Mouse (Mus musculus) heart, postnatal 0 days (tissue): Measurements from ENCODE around the gene Nek4. TPM values are rescaled to one million over a fixed set of nuclear protein-coding genes. Genes with fewer than 3 reads are reported as not detected.

Source experiments
- ATAC-seq: fragments of 200-750 bp; cut with Nextera tagmentation; 2 replicates; pipeline ENCODE4 v1.8.0; 2017; ENCODE audit warnings: low read depth, moderate number of reproducible peaks, moderate library complexity; ENCODE audit not compliant: insufficient read depth
- DNase-seq: peaks from one replicate; pipeline ENCODE4 v3.0.0-alpha.2; 2016; ENCODE audit warnings: low spot score
- H3K27ac ChIP-seq: fragments of 300-500 bp; sonication (generic); 2 replicates; pipeline ENCODE4 v1.5.1; 2014; ENCODE audit warnings: low read depth, mild to moderate bottlenecking
- H3K27me3 ChIP-seq: fragments of 300-500 bp; sonication (generic); 2 replicates; pipeline ENCODE4 v1.6.1; 2014; ENCODE audit warnings: low read length, mixed read lengths; ENCODE audit not compliant: control insufficient read depth, insufficient read depth
- H3K36me3 ChIP-seq: fragments of 300-500 bp; sonication (generic); replicated peaks from 2 replicates; pipeline ENCODE4 v1.6.1; 2014; ENCODE audit warnings: low read length, mixed read lengths; ENCODE audit not compliant: control insufficient read depth, insufficient read depth
- H3K4me1 ChIP-seq: fragments of 300-500 bp; sonication (generic); 2 replicates; pipeline ENCODE4 v1.6.1; 2014; ENCODE audit warnings: antibody characterized with exemption; ENCODE audit not compliant: control insufficient read depth, insufficient read depth
- H3K4me2 ChIP-seq: fragments of 300-500 bp; sonication (generic); 2 replicates; pipeline ENCODE4 v1.6.1; 2014; ENCODE audit warnings: low read depth, mild to moderate bottlenecking, low read length, moderate library complexity
- H3K4me3 ChIP-seq: fragments of 300-500 bp; sonication (generic); 2 replicates; pipeline ENCODE4 v1.5.1; 2014; ENCODE audit warnings: low read depth, low read length
- H3K9ac ChIP-seq: fragments of 300-500 bp; sonication (generic); replicated peaks from 2 replicates; pipeline ENCODE4 v1.6.1; 2014; ENCODE audit warnings: low read depth, low read length, mixed read lengths
- H3K9me3 ChIP-seq: fragments of 300-500 bp; sonication (generic); replicated peaks from 2 replicates; pipeline ENCODE4 v1.6.1; 2016; ENCODE audit warnings: low read length; ENCODE audit not compliant: control insufficient read depth
- CTCF ChIP-seq: IDR thresholded peaks from 2 replicates; pipeline ENCODE4 v1.5.1; 2016; ENCODE audit warnings: antibody characterized with exemption, control low read depth, low read depth
- EP300 ChIP-seq: IDR thresholded peaks from 2 replicates; pipeline ENCODE4 v1.6.1; 2016; ENCODE audit warnings: antibody characterized with exemption, low read depth
- WGBS: fragments of 180-500 bp; shearing (Covaris S2); extraction: QIAGEN DNeasy Blood & Tissue Kit; methylation state at CpG from one replicate; pipeline ENCODE4 v1.1.7; 2014; 5-methylcytosine and 5-hydroxymethylcytosine counted together
- polyA plus RNA-seq: library from polyadenylated mRNA; unstranded; fragments of >200 nt; fragmentation: Nextera tagmentation; extraction: Ambion mirVana; gene quantifications from 2 replicates; pipeline ENCODE4 v1.2.1, GENCODE M21; 2015
- total RNA-seq: library from RNA; depleted of rRNA; stranded (reverse); fragments of >200 nt; gene quantifications from 2 replicates; pipeline ENCODE4 v1.2.3, GENCODE M21; 2014; ENCODE audit warnings: low replicate concordance

Gene Nek4
- total and polyA plus RNA-seq, 2 experiments from 2014 or later = 3.3 to 11.9 TPM

- H3K9ac ChIP-seq = no peak overlapping the region
- H3K36me3 ChIP-seq = no peaks in the 10 kb centered on the region
- no peaks in the 10 kb centered on the region for H3K4me1 ChIP-seq
- H3K27me3 ChIP-seq = no peaks in the 10 kb centered on the region
- DNase-seq (no peak), ATAC-seq (no peak)
- no peak overlapping the region for H3K27ac ChIP-seq
- no peaks in the 10 kb centered on the region for H3K9me3 ChIP-seq
- no peak overlapping the region for H3K4me2 ChIP-seq
- WGBS = 74% methylated on average over 3 of the region's 3 CpGs
- H3K4me3 ChIP-seq = no peak overlapping the region
- TF ChIP-seq EP300 = no peak
- TF ChIP-seq CTCF = no peak
Observed at GRCm38 (mm10) chr14:30907814-30908265, 43.3 kb upstream of the Nek4 start.

- Histone ChIP-seq H3K4me2 (no peak overlapping the region), H3K4me1 (no peaks in the 10 kb centered on the region), H3K9ac (no peak overlapping the region), H3K27ac (no peak overlapping the region), H3K27me3 (no peaks in the 10 kb centered on the region), H3K9me3 (no peaks in the 10 kb centered on the region), H3K4me3 (no peak overlapping the region), H3K36me3 (no peaks in the 10 kb centered on the region)
- TF ChIP-seq EP300 (no peak), CTCF (no peak)
- no peak for ATAC-seq
- no peak for DNase-seq
- 81% methylated on average over 8 of the region's 8 CpGs for WGBS
Observed at GRCm38 (mm10) chr14:30911141-30911540, 40.0 kb upstream of the Nek4 start.

GRCm38 (mm10) chr14:30912641-30913040 is 38.5 kb upstream of the Nek4 start:
- Histone ChIP-seq H3K27ac (no peak overlapping the region), H3K4me2 (no peak overlapping the region), H3K4me3 (no peak overlapping the region), H3K9ac (no peak overlapping the region), H3K27me3 (no peaks in the 10 kb centered on the region), H3K36me3 (no peaks in the 10 kb centered on the region), H3K4me1 (no peaks in the 10 kb centered on the region), H3K9me3 (no peaks in the 10 kb centered on the region)
- DNase-seq (no peak), ATAC-seq (no peak)
- TF ChIP-seq EP300 = no peak
- no peak for TF ChIP-seq CTCF
- WGBS = 71% methylated on average over 8 of the region's 8 CpGs

- ATAC-seq = no peak
- no peak overlapping the region for H3K4me3 ChIP-seq
- no peak for DNase-seq
Observed at GRCm38 (mm10) chr14:30913404-30913803, 37.8 kb upstream of the Nek4 start.

GRCm38 (mm10) chr14:30916516-30916915 is 34.7 kb upstream of the Nek4 start:
- no peak for ATAC-seq
- Histone ChIP-seq H3K4me3 (no peak overlapping the region), H3K36me3 (no peaks in the 10 kb centered on the region), H3K4me2 (no peak overlapping the region), H3K27ac (no peak overlapping the region), H3K4me1 (no peaks in the 10 kb centered on the region), H3K9ac (no peak overlapping the region), H3K27me3 (no peaks in the 10 kb centered on the region), H3K9me3 (no peaks in the 10 kb centered on the region)
- WGBS = 74% methylated on average over 1 of the region's 1 CpGs
- no peak for DNase-seq
- TF ChIP-seq EP300 (no peak), CTCF (no peak)

More at GRCm38 (mm10) chr14:30913404-30913803, 37.8 kb upstream of the Nek4 start:
- Histone ChIP-seq H3K9ac (no peak overlapping the region), H3K27me3 (no peaks in the 10 kb centered on the region), H3K4me1 (no peaks in the 10 kb centered on the region), H3K27ac (no peak overlapping the region), H3K9me3 (no peaks in the 10 kb centered on the region), H3K36me3 (no peaks in the 10 kb centered on the region), H3K4me2 (no peak overlapping the region)
- TF ChIP-seq EP300 (no peak), CTCF (no peak)
- WGBS = 69% methylated on average over 5 of the region's 5 CpGs

- no peaks in the 10 kb centered on the region for H3K27me3 ChIP-seq
- peak; percentile 33; the same call in 1 of the 2 replicates for ATAC-seq
Observed at GRCm38 (mm10) chr14:30922053-30922670, 29.0 kb upstream of the Nek4 start.

More at GRCm38 (mm10) chr14:30922053-30922670, 29.0 kb upstream of the Nek4 start:
- H3K9ac ChIP-seq = no peak overlapping the region
- 48% methylated on average over 7 of the region's 8 CpGs for WGBS
- H3K4me3 ChIP-seq = no peak overlapping the region
- H3K4me2 ChIP-seq = no peak overlapping the region
- no peaks in the 10 kb centered on the region for H3K36me3 ChIP-seq
- no peaks in the 10 kb centered on the region for H3K9me3 ChIP-seq
- H3K4me1 ChIP-seq = no peaks in the 10 kb centered on the region
- no peak overlapping the region for H3K27ac ChIP-seq
- TF ChIP-seq CTCF = no peak
- DNase-seq = no peak
